Mouse (Mus musculus): ENCODE measurements around the gene Nab1.

Gene Nab1

DNA sequence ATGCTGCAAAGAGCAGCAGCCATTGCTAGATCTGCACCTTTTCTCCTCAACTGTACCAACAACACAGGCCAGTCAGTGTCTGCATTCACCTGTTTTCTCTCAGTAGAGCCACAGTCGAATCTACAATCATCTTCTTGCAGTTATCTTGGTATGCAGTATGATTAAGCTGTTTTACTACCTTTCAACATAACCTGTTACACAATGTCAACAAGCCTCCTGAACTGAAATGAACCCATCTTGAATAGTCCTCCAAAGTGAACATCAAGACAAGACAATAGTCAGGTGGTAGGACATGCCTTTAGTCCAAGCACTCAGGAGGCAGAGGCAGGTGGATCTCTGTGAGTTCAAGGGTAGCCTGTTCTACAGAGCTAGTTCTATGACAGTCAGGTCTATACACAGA, 26.2 kb downstream of the Nab1 start:
- no peak for DNase-seq (ENCODE audit: low spot score in 2 of 2)

GRCm38 (mm10) chr1:52470811-52471489, 29.5 kb downstream of the Nab1 start:
- DNase-seq (ENCODE audit: low spot score in 2 of 2), result no peak

DNA sequence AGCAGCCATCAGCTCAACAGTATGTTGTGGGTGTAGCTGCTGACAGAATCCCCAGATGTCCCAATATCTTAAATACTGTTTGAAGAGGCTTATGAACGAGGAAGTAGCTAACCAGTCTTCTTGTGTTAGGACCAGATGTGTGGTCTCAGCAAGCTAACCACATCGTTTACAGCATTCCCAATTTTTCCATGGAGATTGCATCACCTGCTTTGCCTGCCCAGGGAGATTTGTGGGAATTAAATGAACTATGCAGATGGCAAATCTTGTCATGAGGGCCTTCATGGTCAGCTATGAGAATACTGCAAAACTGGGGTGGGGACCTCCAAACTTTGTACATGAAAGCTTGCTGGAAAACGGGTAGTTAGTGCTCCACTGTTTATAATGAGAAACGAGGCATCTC, 30.2 kb downstream of the Nab1 start:
- no peak for DNase-seq (ENCODE audit: low spot score in 2 of 2)

DNA sequence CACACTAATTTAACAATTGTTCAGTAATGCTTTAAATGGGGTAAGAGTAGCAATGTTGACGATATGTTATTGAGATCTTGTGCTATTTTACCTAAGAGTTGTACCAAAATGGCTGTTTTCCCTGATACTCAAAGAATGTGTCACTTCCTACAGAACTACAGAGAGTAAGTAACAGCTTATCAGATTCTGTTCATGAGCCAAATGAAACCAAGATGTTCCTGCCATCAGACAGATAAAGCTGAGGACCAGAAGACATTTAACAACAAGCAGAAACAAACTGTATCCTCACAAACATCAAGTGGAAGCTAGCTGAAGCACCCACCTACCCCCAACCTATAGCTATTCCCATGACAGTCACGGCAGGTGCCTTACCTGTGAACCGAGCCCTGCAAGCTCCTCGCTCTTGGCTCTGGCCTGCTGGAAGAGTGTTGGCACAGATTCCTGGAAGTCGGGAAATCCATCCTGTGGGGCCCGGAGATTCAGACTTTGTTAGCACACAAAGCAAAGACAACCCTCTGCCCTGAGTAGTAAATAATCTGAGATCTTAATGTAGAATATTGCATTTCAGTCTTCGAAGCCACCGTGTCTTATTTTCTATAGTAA, 33.9 kb downstream of the Nab1 start:
- DNase-seq (ENCODE audit: low spot score in 2 of 2), result no peak

GRCm38 (mm10) chr1:52465830-52466229, 34.6 kb downstream of the Nab1 start:
- no peak for DNase-seq (ENCODE audit: low spot score in 2 of 2)

DNA sequence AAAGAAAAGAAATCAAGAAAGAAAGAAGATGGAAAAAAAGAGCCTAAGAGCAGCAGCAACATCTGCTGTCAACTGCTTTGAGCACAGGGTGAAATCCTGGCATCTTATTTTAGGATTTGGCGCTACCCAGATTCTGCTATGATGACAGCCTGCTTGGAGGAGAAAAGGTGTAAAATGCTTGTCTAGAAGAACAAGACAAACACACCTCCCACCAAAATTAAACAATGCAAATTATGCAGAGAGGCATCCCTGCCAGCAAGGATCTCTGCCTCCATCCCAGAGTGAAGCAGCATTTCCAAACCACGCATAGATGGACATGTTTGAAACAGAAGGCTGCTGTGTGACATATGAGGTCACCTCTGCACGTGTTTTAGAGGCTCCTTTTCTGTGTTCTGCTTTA, 35.2 kb downstream of the Nab1 start:
- DNase-seq (ENCODE audit: low spot score in 2 of 2), result no peak

- no peak for DNase-seq (ENCODE audit: low spot score in 2 of 2)
These were observed 37.2 kb downstream of the Nab1 start for GRCm38 (mm10) chr1:52463305-52463704.

- DNase-seq (ENCODE audit: low spot score in 2 of 2), result no peak
These were observed 43.9 kb downstream of the Nab1 start for GRCm38 (mm10) chr1:52456571-52456970.

- no peak for DNase-seq (ENCODE audit: low spot score in 2 of 2)
These were observed 45.9 kb downstream of the Nab1 start for GRCm38 (mm10) chr1:52454509-52455001.

- DNase-seq (ENCODE audit: low spot score in 2 of 2), result no peak
These were observed 49.1 kb downstream of the Nab1 start for GRCm38 (mm10) chr1:52451360-52451759.

DNA sequence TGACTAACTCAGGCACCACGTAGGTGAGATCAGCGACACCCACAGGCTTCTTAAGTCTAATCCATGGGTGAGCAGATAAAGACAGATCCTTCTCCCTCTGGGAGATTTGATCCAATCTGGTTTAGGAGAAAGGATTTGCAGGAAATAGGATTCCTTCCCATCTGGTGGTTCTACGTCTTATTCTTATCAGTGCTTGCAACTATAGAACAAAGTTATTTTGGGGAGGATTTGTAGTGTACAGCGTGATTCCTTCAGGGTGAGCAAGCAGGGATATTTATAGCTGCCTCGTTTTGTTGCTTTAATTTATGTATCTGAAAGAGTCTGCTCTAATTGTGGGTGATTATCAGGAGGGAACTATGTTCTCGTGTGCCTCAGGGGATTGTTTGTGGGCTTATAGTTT, 64.6 kb downstream of the Nab1 start:
- no peak for DNase-seq (ENCODE audit: low spot score in 2 of 2)

GRCm38 (mm10) chr1:52434085-52434484, 66.4 kb downstream of the Nab1 start:
- DNase-seq (ENCODE audit: low spot score in 2 of 2), result no peak

GRCm38 (mm10) chr1:52431806-52432205, 68.7 kb downstream of the Nab1 start:
- no peak for DNase-seq (ENCODE audit: low spot score in 2 of 2)

- no peak for DNase-seq (ENCODE audit: low spot score in 2 of 2)
These were observed 69.9 kb downstream of the Nab1 start for GRCm38 (mm10) chr1:52430606-52431005.

DNA sequence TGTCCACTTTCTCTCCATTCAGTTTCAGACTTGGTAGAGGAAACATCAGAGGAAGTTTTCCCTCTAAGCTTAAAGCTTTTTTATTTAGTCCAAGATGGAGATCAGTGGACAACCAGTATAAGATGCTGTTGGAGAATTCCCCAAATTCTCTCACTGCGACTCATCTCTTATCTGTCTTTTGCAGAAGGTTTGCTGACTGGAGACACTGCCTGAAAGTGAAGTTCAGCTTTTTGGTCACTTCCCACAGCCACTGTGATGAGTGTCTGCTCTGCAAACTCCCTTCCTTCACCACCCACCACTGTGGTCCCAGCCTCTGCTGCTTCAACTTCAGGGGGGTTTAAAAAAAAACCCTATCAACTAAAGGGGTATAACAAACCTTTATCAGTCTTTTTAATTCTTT, 70.4 kb downstream of the Nab1 start:
- no peak for DNase-seq (ENCODE audit: low spot score in 2 of 2)

GRCm38 (mm10) chr1:52427841-52428464, 72.5 kb downstream of the Nab1 start:
- no peak for DNase-seq (ENCODE audit: low spot score in 2 of 2)

DNA sequence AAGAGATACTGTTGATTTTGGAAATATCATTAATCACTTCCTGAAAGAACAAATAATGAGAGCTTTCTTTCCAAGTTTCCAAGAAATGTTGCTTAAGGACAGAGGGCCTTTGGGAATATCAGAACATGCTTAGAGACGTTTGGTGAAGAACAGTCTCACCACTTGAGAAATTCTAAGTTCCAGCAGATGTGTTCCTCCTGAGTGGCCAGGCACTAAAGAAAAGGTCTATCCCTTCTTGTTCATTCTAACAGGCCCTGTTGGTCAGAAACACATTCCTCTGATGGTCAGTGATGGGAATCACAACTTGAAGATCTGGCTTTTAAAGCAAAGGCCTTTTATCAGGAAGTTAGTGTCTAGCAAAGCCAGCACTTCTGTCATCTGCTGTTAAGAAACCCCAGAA, 76.6 kb downstream of the Nab1 start:
- no peak for DNase-seq (ENCODE audit: low spot score in 2 of 2)

GRCm38 (mm10) chr1:52423057-52423456, 77.4 kb downstream of the Nab1 start:
- DNase-seq (ENCODE audit: low spot score in 2 of 2), result no peak

DNA sequence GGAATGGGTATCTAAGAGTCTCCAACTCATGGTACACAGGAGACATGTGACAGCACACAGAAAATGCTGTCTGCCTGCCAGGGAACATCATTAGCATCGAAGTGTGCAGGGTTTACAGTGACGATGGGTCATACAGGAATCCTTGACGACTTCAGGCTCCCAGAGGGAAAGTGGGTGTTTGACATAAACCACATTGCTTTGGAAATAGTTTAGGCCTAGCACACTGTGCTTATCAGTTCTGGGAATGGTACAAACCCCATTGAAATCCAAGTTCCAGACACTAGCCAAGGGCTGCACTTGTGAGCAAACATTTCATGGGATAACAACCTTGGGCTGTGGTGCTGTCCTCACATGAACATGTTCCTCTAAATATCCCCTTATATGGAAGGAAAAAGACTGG, 78.3 kb downstream of the Nab1 start:
- peak in 1 of 2 experiments; percentile 6 for DNase-seq (ENCODE audit: low spot score in 2 of 2)

DNA sequence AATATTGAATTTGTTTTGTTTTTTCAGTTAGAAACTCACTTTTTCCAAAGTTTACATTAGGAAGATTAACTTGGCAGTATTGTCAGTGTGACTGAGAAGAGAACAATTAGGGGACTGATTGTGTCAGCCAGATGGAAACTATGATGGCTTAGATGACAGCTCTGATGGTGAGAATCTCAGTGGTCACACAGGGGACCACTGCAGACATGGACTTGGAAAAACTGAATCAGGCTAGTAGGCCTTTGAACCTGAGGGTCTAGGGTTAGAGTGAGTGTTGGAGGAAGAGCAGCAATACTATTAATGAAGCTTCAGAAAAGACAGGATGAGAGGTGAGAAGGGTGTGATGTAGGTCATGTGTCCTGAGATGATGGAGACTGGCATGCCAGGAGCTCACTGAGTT, 78.9 kb downstream of the Nab1 start:
- no peak for DNase-seq (ENCODE audit: low spot score in 2 of 2)

GRCm38 (mm10) chr1:52419088-52419819, 81.2 kb downstream of the Nab1 start:
- DNase-seq (ENCODE audit: low spot score in 2 of 2), result no peak
